Mouse (Mus musculus) limb, embryonic 13.5 days (tissue): ENCODE results near the gene Ermn. TPM values are rescaled to one million over a fixed set of nuclear protein-coding genes. Genes with fewer than 3 reads are reported as not detected.

Experiments
- ATAC-seq: fragments of 200-750 bp; cut with Nextera tagmentation; 2 replicates; pipeline ENCODE4 v1.8.0; 2017; ENCODE audit warnings: low read depth, moderate number of reproducible peaks, moderate TSS enrichment; ENCODE audit not compliant: low FRiP score
- H3K27ac ChIP-seq: fragments of 300-500 bp; sonication (generic); 2 replicates; pipeline ENCODE4 v1.5.1; 2015; ENCODE audit warnings: inconsistent platforms, mild to moderate bottlenecking, moderate library complexity
- H3K27me3 ChIP-seq: fragments of 300-500 bp; sonication (generic); 2 replicates; pipeline ENCODE4 v1.6.1; 2015; ENCODE audit warnings: mild to moderate bottlenecking, inconsistent platforms
- H3K36me3 ChIP-seq: fragments of 300-500 bp; sonication (generic); 2 replicates; pipeline ENCODE4 v1.6.1; 2015; ENCODE audit warnings: inconsistent platforms, mild to moderate bottlenecking, moderate library complexity
- H3K4me1 ChIP-seq: fragments of 300-500 bp; sonication (generic); 2 replicates; pipeline ENCODE4 v1.6.1; 2015; ENCODE audit warnings: inconsistent platforms
- H3K4me2 ChIP-seq: fragments of 300-500 bp; sonication (generic); replicated peaks from 2 replicates; pipeline ENCODE4 v1.6.1; 2015; ENCODE audit warnings: inconsistent platforms, mild to moderate bottlenecking, moderate library complexity
- H3K4me3 ChIP-seq: fragments of 300-500 bp; sonication (generic); 2 replicates; pipeline ENCODE4 v1.5.1; 2015; ENCODE audit warnings: moderate library complexity, mild to moderate bottlenecking, inconsistent platforms
- H3K9ac ChIP-seq: fragments of 300-500 bp; sonication (generic); 2 replicates; pipeline ENCODE4 v1.6.1; 2015; ENCODE audit warnings: mild to moderate bottlenecking, inconsistent platforms
- H3K9me3 ChIP-seq: fragments of 300-500 bp; sonication (generic); 2 replicates; pipeline ENCODE4 v1.6.1; 2016; ENCODE audit warnings: inconsistent platforms
- WGBS: fragments of 180-500 bp; shearing (Covaris S2); methylation state at CpG from one replicate; pipeline ENCODE4 v1.1.7; 2015; 5-methylcytosine and 5-hydroxymethylcytosine counted together
- polyA plus RNA-seq: library from polyadenylated mRNA; unstranded; fragments of >200 nt; fragmentation: Nextera tagmentation; extraction: Ambion mirVana; gene quantifications from 2 replicates; pipeline ENCODE4 v1.2.1, GENCODE M21; 2015

Ermn gene
- polyA plus RNA-seq, 1 experiment from 2014 or later = not detected

DNA sequence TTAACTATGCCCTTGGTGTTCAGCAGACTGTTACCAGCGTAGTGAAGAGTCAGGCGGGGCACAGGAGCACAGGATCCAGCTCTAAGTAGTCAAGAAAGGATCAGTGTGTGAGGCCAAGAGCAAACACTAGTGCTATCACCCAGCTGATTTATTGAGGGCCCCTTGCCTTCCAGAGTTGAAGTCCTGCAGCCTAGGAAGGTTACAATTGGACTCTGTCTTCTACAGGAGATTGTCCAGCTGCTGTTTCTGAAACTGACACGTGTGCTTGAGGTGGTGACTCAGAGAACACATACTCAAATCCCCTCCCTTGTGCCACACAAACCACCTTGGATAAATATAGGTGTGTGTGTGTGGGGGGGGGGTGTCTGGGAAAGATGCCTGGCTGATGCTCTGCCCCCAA, 51.2 kb downstream of the Ermn start:
- no peaks in the 10 kb centered on the region for H3K27me3 ChIP-seq
- H3K9ac ChIP-seq = no peak overlapping the region
- H3K27ac ChIP-seq = no peak overlapping the region
- H3K4me1 ChIP-seq = peaks cover 29% of the 10 kb centered on the region
- H3K36me3 ChIP-seq = no peaks in the 10 kb centered on the region
- no peak overlapping the region for H3K4me3 ChIP-seq
- 48% methylated on average over 3 of the region's 3 CpGs for WGBS
- peak overlapping the region; percentile 45 for H3K4me2 ChIP-seq
- ATAC-seq = no peak
- no peaks in the 10 kb centered on the region for H3K9me3 ChIP-seq

GRCm38 (mm10) chr2:57997752-57998430, 54.8 kb downstream of the Ermn start, which contains the start of gene Galnt5:
TSS of gene Galnt5 (plus strand) at chr2:57997884.
- H3K36me3 ChIP-seq = no peaks in the 10 kb centered on the region
- ATAC-seq = peak; percentile 94
- H3K9ac ChIP-seq = peak within 1 kb of the TSS; percentile 58
- no peaks in the 10 kb centered on the region for H3K27me3 ChIP-seq
- peak within 1 kb of the TSS; percentile 42 for H3K4me3 ChIP-seq
- H3K4me2 ChIP-seq = peak within 1 kb of the TSS; percentile 67
- 11% methylated on average over 12 of the region's 12 CpGs for WGBS
- peak within 1 kb of the TSS; percentile 84 for H3K27ac ChIP-seq
- H3K9me3 ChIP-seq = no peaks in the 10 kb centered on the region
- peaks cover 29% of the 10 kb centered on the region for H3K4me1 ChIP-seq

Other genes starting within 250 kb of the Ermn start
- gene Galnt5, start 55.0 kb downstream of the Ermn start, polyA plus RNA-seq = 4.9 and 5.3 TPM in 2 replicates
- 1.4 and 1.6 TPM in 2 replicates for gene Cytip, start 142.7 kb upstream of the Ermn start, polyA plus RNA-seq